Mouse (Mus musculus) kidney, embryonic 14.5 days (tissue): ENCODE data around the gene Polr3c. TPM values are rescaled to one million over a fixed set of nuclear protein-coding genes. Genes with fewer than 3 reads are reported as not detected.
A peak's percentile ranks its signal among the peaks of the same experiment; 100 is the strongest.
"Not testable (repeated sequence)": the region's sequence is repeated elsewhere in the genome, so short reads cannot be mapped to it uniquely, and the experiment has no call there.

Experiments
- ATAC-seq: fragments of 200-750 bp; cut with Nextera tagmentation; 2 replicates; pipeline ENCODE4 v1.8.0; 2017; ENCODE audit warnings: moderate number of reproducible peaks, mild to moderate bottlenecking, moderate TSS enrichment, moderate library complexity; ENCODE audit not compliant: low FRiP score, low TSS enrichment
- H3K27ac ChIP-seq: fragments of 300-500 bp; sonication (generic); 2 replicates; pipeline ENCODE4 v1.5.1; 2014; ENCODE audit warnings: low read depth, mild to moderate bottlenecking, low read length, moderate library complexity, mixed read lengths
- H3K27me3 ChIP-seq: fragments of 300-500 bp; sonication (generic); 2 replicates; pipeline ENCODE4 v1.6.1; 2014; ENCODE audit warnings: mild to moderate bottlenecking, low read length; ENCODE audit not compliant: control insufficient read depth, insufficient read depth
- H3K36me3 ChIP-seq: fragments of 300-500 bp; sonication (generic); 2 replicates; pipeline ENCODE4 v1.6.1; 2014; ENCODE audit warnings: low read length, mixed read lengths; ENCODE audit not compliant: control insufficient read depth, insufficient read depth
- H3K4me1 ChIP-seq: fragments of 300-500 bp; sonication (generic); 2 replicates; pipeline ENCODE4 v1.6.1; 2014; ENCODE audit warnings: low read length, mixed read lengths; ENCODE audit not compliant: control insufficient read depth, insufficient read depth
- H3K4me2 ChIP-seq: fragments of 300-500 bp; sonication (generic); replicated peaks from 2 replicates; pipeline ENCODE4 v1.6.1; 2014; ENCODE audit warnings: low read depth, mild to moderate bottlenecking, low read length
- H3K4me3 ChIP-seq: fragments of 300-500 bp; sonication (generic); 2 replicates; pipeline ENCODE4 v1.5.1; 2014; ENCODE audit warnings: mild to moderate bottlenecking, low read length
- H3K9ac ChIP-seq: fragments of 300-500 bp; sonication (generic); 2 replicates; pipeline ENCODE4 v1.6.1; 2014; ENCODE audit warnings: low read depth, mild to moderate bottlenecking, low read length, moderate library complexity
- H3K9me3 ChIP-seq: fragments of 300-500 bp; sonication (generic); 2 replicates; pipeline ENCODE4 v1.6.1; 2016; ENCODE audit warnings: low read length; ENCODE audit not compliant: control insufficient read depth
- WGBS: fragments of 180-500 bp; shearing (Covaris S2); extraction: QIAGEN DNeasy Blood & Tissue Kit; methylation state at CpG from one replicate; pipeline ENCODE4 v1.1.7; 2014; 5-methylcytosine and 5-hydroxymethylcytosine counted together
- polyA plus RNA-seq: library from polyadenylated mRNA; unstranded; fragments of >200 nt; fragmentation: Nextera tagmentation; extraction: Ambion mirVana; gene quantifications from 2 replicates; pipeline ENCODE4 v1.2.1, GENCODE M21; 2014

Gene Polr3c
- polyA plus RNA-seq, 1 experiment from 2014 or later = 38.5 TPM

DNA sequence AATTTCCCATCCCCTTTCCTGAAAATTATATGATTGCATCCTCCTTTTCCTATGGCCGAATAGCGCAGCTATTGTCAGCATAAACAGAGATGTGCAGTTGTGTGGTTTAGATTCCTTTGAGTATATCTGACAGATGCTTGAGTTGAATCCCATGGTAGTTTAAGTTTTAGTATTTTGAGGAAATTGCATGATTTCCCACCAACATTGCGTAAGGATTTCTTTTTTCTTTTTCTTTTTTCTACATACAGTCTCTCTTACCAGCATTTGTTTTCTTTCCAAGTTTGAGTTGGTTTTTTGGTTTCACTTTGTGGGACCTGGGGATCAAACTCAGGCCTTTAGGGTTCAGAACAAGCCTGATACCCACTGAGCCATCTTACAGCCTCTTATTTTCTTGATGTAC, 16.9 kb upstream of the Polr3c start:
- H3K9me3 ChIP-seq = no peaks in the 10 kb centered on the region
- 95% methylated on average over 3 of the region's 3 CpGs for WGBS
- no peak overlapping the region for H3K4me3 ChIP-seq
- no peaks in the 10 kb centered on the region for H3K4me1 ChIP-seq
- H3K4me2 ChIP-seq = no peak overlapping the region
- H3K36me3 ChIP-seq = no peaks in the 10 kb centered on the region
- H3K27ac ChIP-seq = no peak overlapping the region
- H3K9ac ChIP-seq = no peak overlapping the region
- H3K27me3 ChIP-seq = no peaks in the 10 kb centered on the region
- no peak for ATAC-seq

DNA sequence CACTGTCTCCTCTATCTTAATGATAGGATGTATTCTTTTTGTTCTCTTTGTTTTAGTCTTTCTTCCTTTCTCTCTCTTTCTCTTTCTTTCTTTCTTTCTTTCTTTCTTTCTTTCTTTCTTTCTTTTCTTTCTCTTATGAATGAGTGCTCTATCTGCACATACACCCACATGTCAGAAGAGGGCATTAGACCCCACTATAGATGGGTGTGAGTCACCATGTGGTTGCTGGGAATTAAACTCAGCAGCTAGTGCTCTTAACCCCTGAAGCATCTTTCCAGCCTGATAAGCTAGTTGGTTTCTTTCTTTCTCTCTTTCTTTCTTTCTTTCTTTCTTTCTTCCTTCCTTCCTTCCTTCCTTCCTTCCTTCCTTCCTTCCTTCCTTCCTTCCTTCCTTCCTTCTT, 12.9 kb upstream of the Polr3c start:
- not testable (repeated sequence) for H3K27me3 ChIP-seq, H3K4me2 ChIP-seq, H3K36me3 ChIP-seq, H3K4me3 ChIP-seq, H3K4me1 ChIP-seq, H3K9me3 ChIP-seq, H3K9ac ChIP-seq, H3K27ac ChIP-seq, ATAC-seq

DNA sequence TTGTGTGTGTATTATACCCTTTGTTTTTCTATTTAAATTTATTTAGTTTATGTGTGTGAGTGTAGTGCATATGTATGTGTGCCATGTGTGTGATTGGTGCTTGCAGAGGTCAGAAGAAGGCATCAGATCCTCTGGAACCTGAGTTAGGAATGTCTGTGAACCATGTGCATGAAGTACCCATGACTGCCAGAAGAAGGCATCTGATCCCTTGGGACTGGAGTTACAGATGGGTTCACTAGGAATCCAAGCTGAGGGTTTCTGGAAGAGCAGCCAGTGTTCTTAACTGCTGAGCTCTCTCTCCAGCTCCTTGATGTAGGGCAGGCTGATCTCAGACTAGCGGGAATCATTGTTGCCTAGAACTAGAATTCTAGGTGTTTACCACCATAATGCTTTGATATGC, 10.6 kb upstream of the Polr3c start:
- Histone ChIP-seq H3K4me1 (0 out of 2 replicates have a peak, but pooled peaks cover 3% of the 10 kb centered on the region), H3K4me2 (no peak overlapping the region), H3K36me3 (no peaks in the 10 kb centered on the region), H3K9ac (no peak overlapping the region), H3K27ac (no peak overlapping the region), H3K9me3 (no peaks in the 10 kb centered on the region), H3K27me3 (no peaks in the 10 kb centered on the region), H3K4me3 (no peak overlapping the region)
- 83% methylated on average over 1 of the region's 1 CpGs for WGBS
- no peak for ATAC-seq

DNA sequence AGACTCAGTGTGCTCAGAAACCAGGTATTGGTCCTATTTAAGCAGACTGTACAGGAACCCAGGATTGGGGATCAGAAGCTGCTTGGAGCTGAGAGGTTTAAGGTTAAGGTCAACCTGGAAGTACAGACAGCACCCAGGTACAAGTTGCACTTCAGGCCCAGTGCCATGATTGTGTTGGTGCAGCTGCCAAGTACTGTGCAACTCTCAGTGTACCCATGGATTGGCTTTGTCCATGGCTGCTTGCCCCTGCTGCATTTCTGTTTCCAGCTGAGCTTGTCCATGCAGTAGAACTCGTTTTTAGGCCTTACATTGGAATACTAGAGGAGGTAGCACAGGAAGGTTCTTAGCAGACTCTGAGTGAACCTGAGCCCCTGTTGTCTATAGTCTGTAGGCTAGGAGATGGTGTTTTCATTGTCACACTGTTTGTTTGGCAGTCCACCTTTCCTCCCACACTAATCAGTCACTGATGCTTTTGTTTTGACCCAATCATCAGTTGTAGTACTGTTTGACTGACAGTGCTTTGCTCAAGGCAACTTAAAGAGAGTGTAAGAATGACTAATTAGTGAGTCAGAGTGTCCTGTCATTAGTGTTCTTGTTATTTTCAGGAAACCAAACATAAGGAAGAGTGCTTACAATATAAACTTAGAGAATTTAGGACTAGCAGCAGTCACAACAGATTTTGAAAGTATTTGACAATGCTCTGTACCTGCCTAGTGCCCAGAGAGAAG, 9.7 kb upstream of the Polr3c start:
- H3K27ac ChIP-seq = no peak overlapping the region
- no peak overlapping the region for H3K9ac ChIP-seq
- H3K9me3 ChIP-seq = no peaks in the 10 kb centered on the region
- H3K4me1 ChIP-seq = 0 out of 2 replicates have a peak, but pooled peaks cover 3% of the 10 kb centered on the region
- no peaks in the 10 kb centered on the region for H3K27me3 ChIP-seq
- no peak for ATAC-seq
- H3K36me3 ChIP-seq = no peaks in the 10 kb centered on the region
- no peak overlapping the region for H3K4me3 ChIP-seq
- WGBS = 44% methylated on average over 1 of the region's 1 CpGs
- H3K4me2 ChIP-seq = no peak overlapping the region

DNA sequence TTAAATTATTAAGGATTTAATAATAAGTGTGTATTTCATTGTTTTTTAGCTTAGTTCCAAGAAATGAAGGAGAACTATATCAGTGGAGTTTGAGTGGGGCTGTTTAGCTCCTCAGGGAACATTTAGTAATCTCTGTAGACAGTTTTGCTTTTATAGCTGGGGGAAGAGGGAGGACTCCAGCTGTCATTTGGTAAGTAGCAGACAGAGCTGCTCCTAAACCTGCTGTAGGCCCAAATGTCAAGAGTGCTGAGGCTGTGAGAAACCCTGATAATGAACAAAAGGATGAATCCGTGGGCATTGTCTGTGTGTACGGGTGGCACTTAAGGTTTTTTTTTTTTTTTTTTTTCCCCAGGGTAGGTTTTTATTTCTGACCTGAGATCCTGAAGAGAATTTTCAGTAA, 7.8 kb upstream of the Polr3c start:
- H3K9ac ChIP-seq = no peak overlapping the region
- H3K4me1 ChIP-seq = 0 out of 2 replicates have a peak, but pooled peaks cover 3% of the 10 kb centered on the region
- H3K9me3 ChIP-seq = no peaks in the 10 kb centered on the region
- no peaks in the 10 kb centered on the region for H3K27me3 ChIP-seq
- no peak for ATAC-seq
- no peak overlapping the region for H3K4me3 ChIP-seq
- 90% methylated on average over 2 of the region's 2 CpGs for WGBS
- no peaks in the 10 kb centered on the region for H3K36me3 ChIP-seq
- H3K27ac ChIP-seq = no peak overlapping the region
- H3K4me2 ChIP-seq = no peak overlapping the region

DNA sequence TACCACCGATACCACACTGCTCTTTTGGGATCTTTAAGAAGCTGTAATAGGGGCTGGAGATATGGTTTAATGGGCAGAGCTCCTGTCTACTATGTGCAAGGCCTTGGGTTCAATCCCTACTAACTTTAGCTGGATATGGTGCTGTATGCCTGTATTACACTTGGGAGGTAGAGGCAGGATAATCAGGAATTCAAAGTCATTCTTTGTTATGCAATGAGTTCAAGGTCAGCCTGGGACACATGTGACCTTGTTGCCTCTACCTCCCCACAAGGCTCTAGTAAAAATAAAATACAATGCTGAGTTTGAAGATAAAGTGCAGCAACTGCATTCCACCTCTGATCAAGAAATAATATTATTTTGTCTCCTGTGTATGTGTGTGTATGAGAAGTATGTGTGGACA, 6.6 kb upstream of the Polr3c start:
- no peak overlapping the region for H3K9ac ChIP-seq
- H3K4me3 ChIP-seq = no peak overlapping the region
- ATAC-seq = no peak
- no peaks in the 10 kb centered on the region for H3K27me3 ChIP-seq
- H3K4me1 ChIP-seq = peaks cover 11% of the 10 kb centered on the region
- no peaks in the 10 kb centered on the region for H3K36me3 ChIP-seq
- H3K9me3 ChIP-seq = no peaks in the 10 kb centered on the region
- H3K4me2 ChIP-seq = no peak overlapping the region
- 100% methylated on average over 1 of the region's 1 CpGs for WGBS
- H3K27ac ChIP-seq = no peak overlapping the region

DNA sequence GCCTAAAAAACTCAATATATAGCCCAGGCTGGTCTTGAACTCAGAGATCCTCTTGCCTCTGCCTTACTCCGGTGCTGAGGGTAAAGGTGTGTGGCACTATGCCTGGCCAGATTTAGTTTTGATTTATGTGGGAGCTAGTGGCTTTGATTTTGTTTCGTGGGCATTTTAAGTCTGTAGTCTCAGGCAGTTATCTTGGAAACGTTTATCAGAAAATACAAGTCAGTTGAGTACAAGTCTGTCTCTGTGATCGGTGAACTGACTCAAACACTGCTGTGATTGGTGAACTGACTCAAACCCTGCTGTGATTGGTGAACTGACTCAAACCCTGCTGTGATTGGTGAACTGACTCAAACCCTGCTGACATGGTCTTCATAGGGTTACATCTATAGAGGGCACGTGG, 3.4 kb upstream of the Polr3c start:
- Histone ChIP-seq H3K4me2 (no peak overlapping the region), H3K4me1 (peaks cover 14% of the 10 kb centered on the region), H3K9ac (no peak overlapping the region), H3K9me3 (no peaks in the 10 kb centered on the region), H3K4me3 (no peak overlapping the region), H3K27ac (no peak overlapping the region), H3K36me3 (no peaks in the 10 kb centered on the region), H3K27me3 (no peaks in the 10 kb centered on the region)
- 74% methylated on average over 5 of the region's 5 CpGs for WGBS
- ATAC-seq = no peak

DNA sequence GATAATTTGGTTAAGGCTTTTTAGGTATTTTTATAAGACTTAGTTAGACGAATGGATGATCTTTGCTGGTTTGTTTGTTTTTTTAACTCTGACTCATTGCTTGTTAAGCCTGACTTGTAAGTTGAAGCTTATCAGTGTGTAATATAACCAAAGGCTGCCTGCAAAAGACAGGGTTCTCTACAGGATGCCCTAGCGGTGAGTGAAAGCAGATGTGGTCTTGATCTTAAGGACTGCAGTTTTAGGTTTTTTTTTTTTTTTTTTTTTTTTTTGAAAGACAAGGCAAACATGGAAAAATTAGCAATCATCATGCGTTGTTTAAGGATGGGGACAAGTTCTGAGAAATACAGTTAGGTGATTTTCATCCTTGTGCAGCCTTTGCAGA, 2.0 kb upstream of the Polr3c start:
- peaks cover 14% of the 10 kb centered on the region for H3K4me1 ChIP-seq
- ATAC-seq = no peak

DNA sequence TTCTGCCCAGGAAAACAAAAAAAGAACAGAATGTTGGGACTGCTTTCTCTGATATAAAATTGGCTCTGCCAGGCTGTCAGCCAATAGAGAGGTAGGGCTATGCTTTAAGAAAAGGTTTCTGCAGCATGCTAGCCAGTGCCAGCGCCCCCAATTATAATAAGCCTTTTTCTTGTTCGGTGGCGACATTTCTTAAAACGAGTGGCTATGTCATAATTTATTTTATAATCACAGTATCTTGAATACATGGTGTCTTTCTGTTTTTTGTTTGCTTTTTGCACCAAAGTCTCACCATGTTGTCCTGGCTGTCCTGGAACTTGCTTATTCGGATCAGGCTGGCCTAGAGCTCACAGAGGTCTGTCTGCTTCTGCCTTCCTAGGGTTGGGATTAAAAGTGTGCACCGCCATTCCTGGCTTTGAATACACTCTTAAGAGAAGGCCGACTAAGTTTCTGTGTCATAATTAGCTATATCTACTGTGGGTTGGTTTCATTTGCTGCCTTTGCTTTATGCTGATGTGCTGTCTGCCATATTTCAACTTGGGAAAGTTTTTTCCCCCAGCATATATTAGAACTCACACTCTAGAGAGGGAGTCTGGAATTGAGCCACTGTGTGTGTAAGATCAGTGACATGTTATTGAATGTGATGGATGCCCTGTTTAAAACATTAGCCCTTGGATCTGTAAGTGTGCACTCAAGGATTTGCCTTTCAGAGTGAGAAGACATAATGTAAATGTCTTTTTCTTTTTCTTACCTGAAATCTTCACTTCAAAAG, 1.4 kb upstream of the Polr3c start:
- Histone ChIP-seq H3K36me3 (peaks cover 5% of the 10 kb centered on the region), H3K4me2 (peak overlapping the region; percentile 65), H3K4me1 (peaks cover 14% of the 10 kb centered on the region), H3K9me3 (no peaks in the 10 kb centered on the region), H3K27me3 (no peaks in the 10 kb centered on the region), H3K27ac (no peak overlapping the region), H3K9ac (peak overlapping the region; percentile 85; the same call in 1 of the 2 replicates), H3K4me3 (peak overlapping the region; percentile 93)
- ATAC-seq = no peak
- 55% methylated on average over 7 of the region's 7 CpGs for WGBS

More for the DNA sequence above, 2.0 kb upstream of the Polr3c start:
- H3K4me2 ChIP-seq = peak overlapping the region; percentile 65
- peaks cover 4% of the 10 kb centered on the region; the same call in 1 of the 2 replicates for H3K36me3 ChIP-seq
- H3K9ac ChIP-seq = no peak overlapping the region
- H3K27ac ChIP-seq = no peak overlapping the region
- no peaks in the 10 kb centered on the region for H3K9me3 ChIP-seq
- H3K27me3 ChIP-seq = no peaks in the 10 kb centered on the region
- H3K4me3 ChIP-seq = no peak overlapping the region
- whole genome bisulfite sequencing = 45% methylated on average over 3 of the region's 3 CpGs
